Mouse (Mus musculus): ENCODE measurements around the gene Jund. TPM values are rescaled to one million over a fixed set of nuclear protein-coding genes. Genes with fewer than 3 reads are reported as not detected.
A peak's percentile ranks its signal among the peaks of the same experiment; 100 is the strongest.

The Jund gene
- 79.8 and 89.0 TPM in 2 replicates for polyA plus RNA-seq (2015; fragmentation: Nextera tagmentation; extraction: Ambion mirVana)

DNA sequence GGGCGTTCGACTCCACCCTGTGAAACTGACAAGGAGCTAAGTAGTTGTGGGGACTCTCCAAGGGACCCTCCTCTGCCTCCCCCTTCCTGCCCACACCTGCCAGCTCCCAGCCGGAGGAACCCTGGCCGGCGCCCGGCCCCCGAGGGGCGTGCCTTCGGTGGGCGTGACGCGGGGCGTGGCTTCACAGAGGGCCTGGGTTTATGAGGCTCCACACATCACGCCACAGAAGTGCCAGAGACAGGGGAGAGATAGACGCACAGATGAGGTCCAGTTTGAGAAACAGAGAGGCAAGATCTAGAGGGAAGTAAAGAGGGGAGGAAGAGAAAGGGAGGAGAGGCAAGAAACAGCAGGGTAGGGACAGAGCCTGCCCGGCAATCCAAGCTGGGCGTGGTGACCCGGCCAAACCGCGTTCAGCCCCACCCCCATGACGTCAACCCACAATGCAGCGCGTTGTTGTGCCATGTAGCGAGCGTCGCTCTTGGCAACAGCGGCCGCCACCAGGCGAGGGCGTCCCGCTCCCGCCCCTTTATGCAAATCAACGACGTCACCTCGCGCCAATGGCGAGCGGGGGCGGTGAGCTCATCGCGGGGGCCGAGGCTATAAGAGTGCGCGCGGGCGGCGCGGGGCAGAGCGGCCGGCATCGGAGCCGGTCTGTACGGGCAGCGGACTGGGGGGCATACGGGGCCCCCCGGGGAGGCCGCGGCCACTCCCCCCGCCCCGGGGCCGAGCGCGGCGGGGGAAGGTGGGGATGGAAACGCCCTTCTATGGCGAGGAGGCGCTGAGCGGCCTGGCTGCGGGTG is at the start of gene Jund:
Gene Jund (plus strand): TSS at position 640 of the 800 bp plus-strand sequence.
- H3K4me1 ChIP-seq (replicated peaks) = peaks cover 62% of the 10 kb centered on the region
- no peaks in the 10 kb centered on the region for H3K9me3 ChIP-seq (replicated peaks)
- peak within 1 kb of the TSS; percentile 96 for H3K9ac ChIP-seq
- H3K4me3 ChIP-seq = peak within 1 kb of the TSS; percentile 87
- peak; percentile 90 for ATAC-seq (replicated peaks; ENCODE audit: insufficient number of reproducible peaks, insufficient read depth, low FRiP score, low read depth)
- H3K36me3 ChIP-seq = no peaks in the 10 kb centered on the region; the same call in 1 of the 2 replicates
- H3K27ac ChIP-seq = peak within 1 kb of the TSS; percentile 98
- peak within 1 kb of the TSS; percentile 77 for H3K4me2 ChIP-seq
- WGBS = under 1% methylated on average over 63 of the region's 69 CpGs
- no peaks in the 10 kb centered on the region for H3K27me3 ChIP-seq

DNA sequence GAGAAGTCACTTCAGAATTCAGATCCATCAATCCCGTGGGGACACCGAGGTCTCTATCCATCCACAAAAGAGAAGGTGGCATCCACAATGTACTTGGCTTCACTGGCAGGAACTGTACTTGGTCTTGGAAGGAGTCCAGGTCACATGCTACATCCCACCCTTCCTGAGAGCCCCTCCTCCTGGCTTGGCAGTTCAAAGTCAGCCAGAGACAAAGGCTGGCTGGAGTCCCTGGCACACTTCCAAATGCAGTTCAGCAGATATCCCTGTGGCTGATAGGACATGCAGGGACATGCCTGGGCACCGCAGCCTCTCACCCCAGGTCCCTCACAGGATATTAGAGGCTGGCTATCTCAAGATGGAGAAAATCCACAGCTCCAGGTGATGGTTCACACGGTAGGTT is 49.4 kb upstream of the Jund start:
- H3K9ac ChIP-seq = 0 out of 2 replicates have a peak overlapping the region, but pooled peaks have one; percentile 26

DNA sequence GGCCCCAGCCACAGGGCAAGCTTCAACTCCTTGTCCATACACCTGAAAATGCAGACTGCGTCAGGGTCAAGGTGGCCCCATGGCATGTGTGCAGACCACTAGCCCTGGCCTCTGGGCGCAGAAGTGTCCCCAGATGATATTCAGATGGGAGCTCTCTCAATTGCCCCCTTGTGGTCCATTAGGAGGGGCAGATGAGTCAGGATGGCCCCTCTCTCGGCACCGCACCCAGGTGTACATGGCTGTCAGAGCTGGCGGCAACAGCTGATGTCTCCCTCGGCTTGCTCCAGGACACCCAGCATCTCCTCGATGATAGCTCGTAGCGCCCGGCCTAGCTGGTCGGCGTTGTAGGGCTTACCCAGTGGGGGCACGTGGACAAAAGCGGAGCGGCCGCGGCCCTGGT is 48.4 kb upstream of the Jund start:
- Histone ChIP-seq H3K4me3 (no peak overlapping the region), H3K27ac (peak overlapping the region; percentile 89), H3K27me3 (no peaks in the 10 kb centered on the region), H3K9ac (no peak overlapping the region), H3K36me3 (peaks cover 41% of the 10 kb centered on the region), H3K4me2 (no peak overlapping the region), H3K4me1 (replicated peaks) (peaks cover 51% of the 10 kb centered on the region), H3K9me3 (replicated peaks) (no peaks in the 10 kb centered on the region)
- ATAC-seq (replicated peaks; ENCODE audit: insufficient number of reproducible peaks, insufficient read depth, low FRiP score, low read depth) = no peak
- WGBS = 89% methylated on average over 17 of the region's 17 CpGs

More for the DNA sequence above, 49.4 kb upstream of the Jund start:
- peak overlapping the region; percentile 89 for H3K27ac ChIP-seq
- WGBS = 15% methylated on average over 4 of the region's 4 CpGs
- peaks cover 53% of the 10 kb centered on the region for H3K4me1 ChIP-seq (replicated peaks)
- no peak overlapping the region for H3K4me3 ChIP-seq
- H3K36me3 ChIP-seq = peaks cover 30% of the 10 kb centered on the region
- H3K27me3 ChIP-seq = no peaks in the 10 kb centered on the region
- no peaks in the 10 kb centered on the region for H3K9me3 ChIP-seq (replicated peaks)
- H3K4me2 ChIP-seq = no peak overlapping the region
- ATAC-seq (replicated peaks; ENCODE audit: insufficient number of reproducible peaks, insufficient read depth, low FRiP score, low read depth) = peak; percentile 87

- no peaks in the 10 kb centered on the region for H3K27me3 ChIP-seq
- H3K4me1 ChIP-seq (replicated peaks) = peaks cover 33% of the 10 kb centered on the region
- WGBS = 63% methylated on average over 2 of the region's 2 CpGs
- H3K36me3 ChIP-seq = peaks cover 55% of the 10 kb centered on the region
- H3K9me3 ChIP-seq (replicated peaks) = no peaks in the 10 kb centered on the region
- H3K27ac ChIP-seq = no peak overlapping the region
- ATAC-seq (replicated peaks; ENCODE audit: insufficient number of reproducible peaks, insufficient read depth, low FRiP score, low read depth) = no peak
- H3K9ac ChIP-seq = no peak overlapping the region
- H3K4me2 ChIP-seq = no peak overlapping the region
- no peak overlapping the region for H3K4me3 ChIP-seq
These were observed 45.5 kb upstream of the Jund start for GRCm38 (mm10) chr8:70653226-70653625.

DNA sequence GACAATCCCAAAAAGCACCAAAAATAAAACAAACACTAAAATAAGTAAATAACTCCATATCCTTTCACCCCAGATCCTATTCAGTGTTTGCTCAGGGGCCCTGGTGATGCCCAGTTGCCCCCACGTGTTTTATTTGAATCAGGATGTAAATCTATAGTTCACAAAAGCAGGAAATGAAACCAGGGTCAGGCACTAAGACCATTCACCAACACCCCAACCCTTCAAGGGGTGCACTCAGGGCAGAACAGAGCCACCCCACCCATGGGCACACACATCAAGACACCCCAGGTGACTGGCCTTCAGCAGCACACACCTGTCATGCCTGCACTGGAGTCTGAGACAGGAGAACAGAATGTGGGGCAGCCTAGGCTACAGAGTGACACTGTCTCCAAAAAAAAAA is 44.6 kb upstream of the Jund start:
- Histone ChIP-seq H3K27me3 (no peaks in the 10 kb centered on the region), H3K4me3 (no peak overlapping the region), H3K9me3 (replicated peaks) (no peaks in the 10 kb centered on the region), H3K4me1 (replicated peaks) (peaks cover 33% of the 10 kb centered on the region), H3K36me3 (peaks cover 55% of the 10 kb centered on the region), H3K27ac (no peak overlapping the region), H3K9ac (no peak overlapping the region), H3K4me2 (no peak overlapping the region)
- WGBS = 53% methylated on average over 1 of the region's 1 CpGs
- no peak for ATAC-seq (replicated peaks; ENCODE audit: insufficient number of reproducible peaks, insufficient read depth, low FRiP score, low read depth)

GRCm38 (mm10) chr8:70655469-70655868 is 43.3 kb upstream of the Jund start:
- WGBS = 61% methylated on average over 2 of the region's 2 CpGs
- Histone ChIP-seq H3K4me1 (replicated peaks) (peaks cover 27% of the 10 kb centered on the region), H3K4me2 (no peak overlapping the region), H3K36me3 (peaks cover 49% of the 10 kb centered on the region), H3K27ac (no peak overlapping the region), H3K9ac (no peak overlapping the region), H3K4me3 (no peak overlapping the region), H3K9me3 (replicated peaks) (no peaks in the 10 kb centered on the region), H3K27me3 (no peaks in the 10 kb centered on the region)
- no peak for ATAC-seq (replicated peaks; ENCODE audit: insufficient number of reproducible peaks, insufficient read depth, low FRiP score, low read depth)

GRCm38 (mm10) chr8:70656193-70656790 is 42.5 kb upstream of the Jund start:
- H3K9me3 ChIP-seq (replicated peaks) = no peaks in the 10 kb centered on the region
- no peak for ATAC-seq (replicated peaks; ENCODE audit: insufficient number of reproducible peaks, insufficient read depth, low FRiP score, low read depth)
- H3K27ac ChIP-seq = no peak overlapping the region
- no peak overlapping the region for H3K9ac ChIP-seq
- WGBS = 81% methylated on average over 13 of the region's 13 CpGs
- H3K36me3 ChIP-seq = peaks cover 42% of the 10 kb centered on the region
- H3K4me3 ChIP-seq = no peak overlapping the region
- H3K4me1 ChIP-seq (replicated peaks) = peaks cover 27% of the 10 kb centered on the region
- H3K4me2 ChIP-seq = no peak overlapping the region
- H3K27me3 ChIP-seq = no peaks in the 10 kb centered on the region

GRCm38 (mm10) chr8:70657214-70657613 is 41.5 kb upstream of the Jund start:
- no peak for ATAC-seq (replicated peaks; ENCODE audit: insufficient number of reproducible peaks, insufficient read depth, low FRiP score, low read depth)
- 89% methylated on average over 3 of the region's 3 CpGs for WGBS

GRCm38 (mm10) chr8:70657739-70658138 is 41.0 kb upstream of the Jund start:
- Histone ChIP-seq H3K4me1 (replicated peaks) (peaks cover 27% of the 10 kb centered on the region), H3K27me3 (no peaks in the 10 kb centered on the region), H3K27ac (no peak overlapping the region), H3K36me3 (peaks cover 29% of the 10 kb centered on the region), H3K9me3 (replicated peaks) (no peaks in the 10 kb centered on the region), H3K4me3 (no peak overlapping the region), H3K9ac (peak overlapping the region; percentile 23), H3K4me2 (peak overlapping the region; percentile 96)
- ATAC-seq (replicated peaks; ENCODE audit: insufficient number of reproducible peaks, insufficient read depth, low FRiP score, low read depth) = no peak
- 87% methylated on average over 2 of the region's 2 CpGs for WGBS

More at GRCm38 (mm10) chr8:70657214-70657613, 41.5 kb upstream of the Jund start:
- H3K9ac ChIP-seq = no peak overlapping the region
- H3K4me3 ChIP-seq = no peak overlapping the region
- H3K36me3 ChIP-seq = peaks cover 33% of the 10 kb centered on the region
- H3K27ac ChIP-seq = no peak overlapping the region
- peaks cover 27% of the 10 kb centered on the region for H3K4me1 ChIP-seq (replicated peaks)
- H3K4me2 ChIP-seq = no peak overlapping the region
- H3K27me3 ChIP-seq = no peaks in the 10 kb centered on the region
- no peaks in the 10 kb centered on the region for H3K9me3 ChIP-seq (replicated peaks)

DNA sequence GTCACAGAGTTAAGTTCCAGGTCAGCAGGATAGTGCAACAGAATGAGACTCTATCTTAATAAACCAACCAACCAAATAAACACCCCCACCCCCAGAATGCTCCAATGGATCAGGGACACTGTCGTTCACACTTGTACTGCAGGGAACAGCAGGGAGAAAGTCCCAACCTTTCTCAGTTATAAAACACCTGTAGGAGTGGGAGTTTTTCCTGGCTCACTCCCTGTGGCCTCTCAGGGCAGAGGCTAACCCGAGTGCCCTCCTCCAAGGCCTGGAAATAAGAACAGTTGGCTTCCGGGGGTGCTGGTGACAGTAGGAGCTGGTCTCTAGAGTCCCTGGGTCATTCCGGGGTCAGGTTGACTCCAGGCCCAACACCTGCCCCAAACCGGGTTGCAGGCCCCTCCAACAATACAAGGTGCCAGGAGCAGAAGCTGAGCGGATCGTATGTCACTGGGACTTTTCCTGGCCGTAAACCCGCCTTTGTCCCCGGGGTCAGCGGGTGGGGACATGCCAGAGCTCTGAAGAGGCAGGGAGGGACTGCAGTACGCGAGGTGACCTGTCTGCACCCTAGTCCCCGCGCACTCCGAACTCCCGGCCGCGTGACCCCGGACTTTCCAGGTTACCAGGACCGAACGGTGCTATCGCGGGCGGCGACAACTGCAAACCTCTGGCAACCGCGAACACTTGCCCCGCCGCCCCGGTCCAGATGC is 39.7 kb upstream of the Jund start:
- peaks cover 27% of the 10 kb centered on the region for H3K4me1 ChIP-seq (replicated peaks)
- peak overlapping the region; percentile 90 for H3K9ac ChIP-seq
- peak; percentile 47 for ATAC-seq (replicated peaks; ENCODE audit: insufficient number of reproducible peaks, insufficient read depth, low FRiP score, low read depth)
- peaks cover 28% of the 10 kb centered on the region for H3K36me3 ChIP-seq
- H3K27ac ChIP-seq = peak overlapping the region; percentile 88
- H3K9me3 ChIP-seq (replicated peaks) = no peaks in the 10 kb centered on the region
- WGBS = 1% methylated on average over 31 of the region's 31 CpGs
- peak overlapping the region; percentile 96 for H3K4me2 ChIP-seq
- H3K4me3 ChIP-seq = peak overlapping the region; percentile 83
- no peaks in the 10 kb centered on the region for H3K27me3 ChIP-seq

- Histone ChIP-seq H3K4me2 (peak overlapping the region; percentile 96), H3K36me3 (peaks cover 21% of the 10 kb centered on the region), H3K27ac (peak overlapping the region; percentile 88), H3K4me1 (replicated peaks) (peaks cover 27% of the 10 kb centered on the region), H3K9ac (peak overlapping the region; percentile 90), H3K9me3 (replicated peaks) (no peaks in the 10 kb centered on the region), H3K4me3 (peak overlapping the region; percentile 83), H3K27me3 (no peaks in the 10 kb centered on the region)
- ATAC-seq (replicated peaks; ENCODE audit: insufficient number of reproducible peaks, insufficient read depth, low FRiP score, low read depth) = peak; percentile 96
- 2% methylated on average over 44 of the region's 44 CpGs for WGBS
These were observed 39.0 kb upstream of the Jund start for GRCm38 (mm10) chr8:70659604-70660272.
